Mouse (Mus musculus): ENCODE results near the gene Map4k3. TPM values are rescaled to one million over a fixed set of nuclear protein-coding genes. Genes with fewer than 3 reads are reported as not detected.
A peak's percentile ranks its signal among the peaks of the same experiment; 100 is the strongest.

Gene Map4k3
- polyA plus RNA-seq, 1 experiment from 2014 or later: 21.3 TPM

DNA sequence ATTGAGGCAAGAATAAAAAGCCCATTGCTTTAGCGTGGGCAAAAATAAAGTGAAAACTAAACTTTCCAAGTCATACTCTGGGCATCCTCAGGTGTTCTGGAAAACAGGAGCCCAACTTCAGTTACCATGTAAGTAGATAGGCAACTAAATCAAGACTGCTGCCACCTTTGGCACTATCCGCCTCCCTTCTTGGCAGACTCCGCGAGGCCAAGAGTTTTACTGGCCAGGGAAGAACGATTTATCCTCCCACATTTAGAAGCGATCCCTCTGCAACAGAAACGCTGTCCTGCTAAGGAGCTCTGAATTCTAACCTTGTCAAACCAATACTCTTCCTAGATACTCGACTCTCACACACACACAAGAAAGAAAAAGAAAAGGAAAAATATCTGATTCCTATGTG, 1.5 kb downstream of the Map4k3 start:
- WGBS: 7% methylated on average over 8 of the region's 8 CpGs
- H3K27me3 ChIP-seq: no peaks in the 10 kb centered on the region
- ATAC-seq: no peak
- H3K27ac ChIP-seq: no peak overlapping the region
- peak overlapping the region; percentile 97 for H3K9ac ChIP-seq
- H3K4me1 ChIP-seq: peaks cover 46% of the 10 kb centered on the region
- H3K4me3 ChIP-seq: peak overlapping the region; percentile 93
- H3K4me2 ChIP-seq: peak overlapping the region; percentile 82
- peaks cover 7% of the 10 kb centered on the region; the same call in 1 of the 2 replicates for H3K36me3 ChIP-seq (ENCODE audit: poor library complexity, severe bottlenecking)
- no peaks in the 10 kb centered on the region for H3K9me3 ChIP-seq (replicated peaks)

DNA sequence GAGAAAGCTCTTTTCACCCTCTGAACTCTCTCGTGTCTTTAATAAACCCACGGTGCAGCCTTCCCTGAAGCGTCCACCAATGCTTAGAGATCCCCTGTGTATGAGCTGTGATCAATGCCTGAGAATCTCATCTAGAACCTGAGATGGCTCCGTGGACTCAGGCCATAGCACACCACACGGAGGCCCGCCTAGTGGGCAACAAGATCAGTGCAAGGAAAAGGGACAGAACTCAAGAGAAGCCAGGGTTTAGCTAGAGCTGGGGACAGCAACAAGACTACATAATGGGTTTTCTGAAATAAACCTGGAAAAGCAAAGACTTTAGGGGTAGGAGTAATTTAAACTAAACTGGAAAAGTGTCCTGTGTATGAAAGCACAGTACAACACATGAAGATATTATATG, 5.2 kb downstream of the Map4k3 start:
- no peak overlapping the region for H3K4me2 ChIP-seq
- no peaks in the 10 kb centered on the region for H3K27me3 ChIP-seq
- no peaks in the 10 kb centered on the region for H3K9me3 ChIP-seq (replicated peaks)
- ATAC-seq: no peak
- H3K9ac ChIP-seq: no peak overlapping the region
- no peak overlapping the region for H3K4me3 ChIP-seq
- peaks cover 53% of the 10 kb centered on the region for H3K4me1 ChIP-seq
- WGBS: 78% methylated on average over 6 of the region's 6 CpGs
- H3K27ac ChIP-seq: no peak overlapping the region
- peaks cover 7% of the 10 kb centered on the region; the same call in 1 of the 2 replicates for H3K36me3 ChIP-seq (ENCODE audit: poor library complexity, severe bottlenecking)

DNA sequence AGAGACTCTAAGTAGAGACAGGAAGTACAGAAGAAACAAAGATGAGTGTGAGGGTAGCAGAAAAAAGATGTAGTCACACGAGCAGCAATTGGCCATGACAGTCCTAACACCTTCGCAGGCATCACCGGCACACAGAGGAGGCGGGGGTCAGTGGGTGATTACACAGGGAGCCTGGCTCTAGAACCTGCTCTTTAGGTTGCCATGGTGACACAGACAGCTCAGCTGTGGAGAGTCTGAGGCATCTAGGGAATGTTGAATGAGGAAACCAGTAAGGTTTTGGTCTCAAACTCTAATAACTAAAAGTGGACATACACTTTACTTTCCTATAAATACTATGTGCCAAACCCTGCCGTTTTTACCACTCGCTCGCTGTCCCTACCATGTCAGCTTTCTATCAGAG, 6.6 kb downstream of the Map4k3 start:
- no peaks in the 10 kb centered on the region for H3K27me3 ChIP-seq

DNA sequence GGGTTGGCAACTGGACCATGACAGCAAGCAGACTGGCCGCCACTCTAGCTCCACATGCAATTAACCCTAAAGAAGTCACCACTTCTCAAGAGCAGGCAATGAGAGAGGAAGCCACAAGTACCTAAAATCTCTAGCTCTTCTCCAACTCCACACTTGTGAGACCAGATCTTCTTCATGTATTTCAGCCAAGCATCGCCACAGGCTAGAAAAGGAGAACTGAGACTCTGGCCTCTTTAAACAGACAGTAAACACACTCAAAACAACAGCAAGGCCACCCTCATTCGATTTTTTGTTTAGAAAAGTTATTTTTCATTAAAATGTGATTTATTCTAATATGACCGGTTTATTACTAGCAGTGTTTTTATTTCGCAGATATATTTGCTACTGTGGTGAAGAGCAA, 9.0 kb downstream of the Map4k3 start:
- H3K36me3 ChIP-seq (ENCODE audit: poor library complexity, severe bottlenecking): no peaks in the 10 kb centered on the region
- H3K9me3 ChIP-seq (replicated peaks): no peaks in the 10 kb centered on the region
- no peaks in the 10 kb centered on the region for H3K27me3 ChIP-seq
- H3K4me3 ChIP-seq: no peak overlapping the region
- H3K27ac ChIP-seq: no peak overlapping the region
- H3K4me2 ChIP-seq: no peak overlapping the region
- 93% methylated on average over 5 of the region's 5 CpGs for WGBS
- no peak overlapping the region for H3K9ac ChIP-seq
- ATAC-seq: no peak
- peaks cover 40% of the 10 kb centered on the region for H3K4me1 ChIP-seq

More for the DNA sequence above, 6.6 kb downstream of the Map4k3 start:
- Histone ChIP-seq H3K4me3 (no peak overlapping the region), H3K36me3 (ENCODE audit: poor library complexity, severe bottlenecking) (peaks cover 7% of the 10 kb centered on the region; the same call in 1 of the 2 replicates), H3K9ac (no peak overlapping the region), H3K27ac (peak overlapping the region; percentile 40; the same call in 1 of the 2 replicates), H3K4me1 (peaks cover 54% of the 10 kb centered on the region), H3K9me3 (replicated peaks) (no peaks in the 10 kb centered on the region), H3K4me2 (no peak overlapping the region)
- 71% methylated on average over 7 of the region's 7 CpGs for WGBS
- ATAC-seq: peak; percentile 44; the same call in 1 of the 2 replicates

DNA sequence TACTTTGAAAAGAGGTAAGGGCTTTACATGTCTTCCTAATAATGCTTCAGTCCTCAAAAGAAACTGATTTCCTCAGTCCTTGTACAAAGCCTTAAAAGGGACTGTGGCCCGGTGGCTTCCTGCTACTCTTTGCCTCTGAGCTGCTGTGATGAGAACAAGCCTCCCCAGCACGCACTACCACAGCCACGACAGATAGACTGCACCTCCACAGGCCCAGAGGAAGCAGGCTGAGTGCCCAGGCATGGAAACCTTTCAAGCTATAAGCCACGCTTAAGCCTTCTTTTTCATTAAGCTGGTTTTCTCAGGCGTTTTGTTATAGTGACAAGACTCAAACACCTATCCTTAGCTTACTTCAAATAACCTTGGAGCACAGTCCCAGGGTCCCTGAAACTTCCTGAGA, 10.0 kb downstream of the Map4k3 start:
- Histone ChIP-seq H3K27ac (no peak overlapping the region), H3K4me3 (no peak overlapping the region), H3K27me3 (no peaks in the 10 kb centered on the region), H3K4me2 (no peak overlapping the region), H3K36me3 (ENCODE audit: poor library complexity, severe bottlenecking) (no peaks in the 10 kb centered on the region), H3K9ac (no peak overlapping the region), H3K9me3 (replicated peaks) (no peaks in the 10 kb centered on the region), H3K4me1 (peaks cover 36% of the 10 kb centered on the region)
- 71% methylated on average over 5 of the region's 5 CpGs for WGBS
- ATAC-seq: no peak

DNA sequence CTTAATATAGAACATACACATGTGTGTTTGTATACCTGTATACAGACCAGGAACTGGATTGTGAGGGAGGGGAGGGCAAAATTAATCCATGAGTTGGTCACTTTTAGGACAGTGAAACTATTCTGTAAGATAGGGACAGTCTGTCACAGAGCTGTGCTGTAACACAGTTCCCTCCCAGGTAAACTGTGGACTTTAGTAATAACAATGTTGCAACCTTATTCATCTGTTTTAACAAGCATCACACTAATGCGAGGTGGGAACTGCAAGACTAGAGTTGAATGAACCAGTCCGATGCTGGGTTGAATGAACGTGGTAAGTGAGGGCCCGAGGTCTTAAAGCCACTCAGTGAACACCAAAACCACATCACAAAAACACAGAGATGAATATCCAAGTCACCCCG, 14.7 kb downstream of the Map4k3 start:
- H3K36me3 ChIP-seq (ENCODE audit: poor library complexity, severe bottlenecking): no peaks in the 10 kb centered on the region
- no peak overlapping the region for H3K27ac ChIP-seq
- 96% methylated on average over 5 of the region's 5 CpGs for WGBS
- H3K4me1 ChIP-seq: peaks cover 51% of the 10 kb centered on the region
- no peak overlapping the region for H3K4me3 ChIP-seq
- no peak overlapping the region for H3K9ac ChIP-seq
- no peaks in the 10 kb centered on the region for H3K27me3 ChIP-seq
- H3K9me3 ChIP-seq (replicated peaks): no peaks in the 10 kb centered on the region
- no peak overlapping the region for H3K4me2 ChIP-seq
- no peak for ATAC-seq

DNA sequence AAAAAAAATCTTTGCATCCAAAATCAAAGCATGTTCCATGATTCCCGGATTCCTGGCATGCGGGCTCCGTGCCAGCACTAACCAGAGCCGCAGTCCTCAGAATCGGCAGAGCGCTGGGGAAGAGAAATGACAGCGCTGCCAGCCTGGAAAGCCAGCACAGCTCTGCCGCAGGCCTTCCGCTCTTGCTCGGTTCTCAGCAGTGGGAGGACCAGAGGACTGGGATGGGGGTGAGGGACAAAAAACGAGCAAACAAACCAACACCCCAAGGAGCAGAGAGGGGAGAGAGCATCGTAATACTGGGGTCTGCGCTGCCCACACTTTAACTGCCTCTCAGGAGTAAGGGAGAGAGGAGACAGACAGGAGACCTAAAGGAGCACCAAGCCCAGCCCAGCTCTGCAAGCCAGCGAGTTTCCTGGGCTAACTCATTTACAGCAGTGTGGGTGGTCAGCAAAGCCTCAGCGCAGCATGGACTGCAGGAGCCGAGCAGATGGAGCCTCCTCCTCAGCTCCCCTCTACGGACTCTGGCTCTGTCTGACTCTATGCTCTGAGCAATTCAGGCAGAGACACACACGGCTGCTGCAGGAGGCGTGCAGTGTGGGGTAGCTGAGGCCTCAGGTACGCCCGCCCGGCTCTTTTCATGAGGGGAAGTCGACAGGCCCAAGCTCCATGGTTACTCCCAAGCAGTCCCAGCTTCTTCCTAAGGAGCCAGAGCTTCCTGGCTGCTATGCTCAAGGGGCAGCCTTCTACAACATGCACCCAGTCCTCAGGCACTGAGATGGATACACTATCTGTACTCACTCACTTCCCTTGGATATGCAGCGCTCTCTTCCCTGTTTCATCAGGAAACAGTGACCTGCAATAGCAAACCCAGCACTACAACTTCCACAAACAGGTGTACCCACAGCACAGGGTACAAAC, 18.1 kb downstream of the Map4k3 start:
- Histone ChIP-seq H3K4me3 (peak overlapping the region; percentile 18; the same call in 1 of the 2 replicates), H3K4me1 (peaks cover 68% of the 10 kb centered on the region), H3K9ac (peak overlapping the region; percentile 59), H3K36me3 (ENCODE audit: poor library complexity, severe bottlenecking) (no peaks in the 10 kb centered on the region), H3K4me2 (peak overlapping the region; percentile 59), H3K27ac (peak overlapping the region; percentile 86), H3K9me3 (replicated peaks) (no peaks in the 10 kb centered on the region), H3K27me3 (no peaks in the 10 kb centered on the region)
- WGBS: 12% methylated on average over 24 of the region's 24 CpGs
- ATAC-seq: peak; percentile 87

DNA sequence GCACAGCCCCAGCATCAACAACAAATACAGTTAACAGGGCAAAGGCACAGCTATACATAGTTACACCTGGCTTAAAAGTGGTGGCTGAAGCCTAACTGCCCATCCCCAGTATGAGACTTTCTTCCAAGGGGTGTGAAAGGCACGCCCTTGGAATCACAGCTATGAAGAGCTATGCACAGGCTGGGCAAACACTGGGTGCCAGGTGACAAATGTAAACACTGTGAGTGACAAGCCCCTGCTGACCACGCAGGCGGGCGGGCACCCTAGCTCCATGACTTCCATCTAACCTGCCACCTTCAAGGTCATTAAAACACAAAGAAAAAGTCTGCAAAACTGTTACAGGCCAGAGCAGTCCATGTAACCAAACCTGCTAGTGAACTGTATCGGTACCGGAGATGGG, 19.5 kb downstream of the Map4k3 start:
- no peak overlapping the region for H3K27ac ChIP-seq
- no peaks in the 10 kb centered on the region for H3K27me3 ChIP-seq
- H3K9ac ChIP-seq: no peak overlapping the region
- 93% methylated on average over 6 of the region's 6 CpGs for WGBS
- peaks cover 76% of the 10 kb centered on the region for H3K4me1 ChIP-seq
- H3K9me3 ChIP-seq (replicated peaks): no peaks in the 10 kb centered on the region
- H3K4me2 ChIP-seq: no peak overlapping the region
- no peak for ATAC-seq
- H3K4me3 ChIP-seq: no peak overlapping the region
- no peaks in the 10 kb centered on the region for H3K36me3 ChIP-seq (ENCODE audit: poor library complexity, severe bottlenecking)

DNA sequence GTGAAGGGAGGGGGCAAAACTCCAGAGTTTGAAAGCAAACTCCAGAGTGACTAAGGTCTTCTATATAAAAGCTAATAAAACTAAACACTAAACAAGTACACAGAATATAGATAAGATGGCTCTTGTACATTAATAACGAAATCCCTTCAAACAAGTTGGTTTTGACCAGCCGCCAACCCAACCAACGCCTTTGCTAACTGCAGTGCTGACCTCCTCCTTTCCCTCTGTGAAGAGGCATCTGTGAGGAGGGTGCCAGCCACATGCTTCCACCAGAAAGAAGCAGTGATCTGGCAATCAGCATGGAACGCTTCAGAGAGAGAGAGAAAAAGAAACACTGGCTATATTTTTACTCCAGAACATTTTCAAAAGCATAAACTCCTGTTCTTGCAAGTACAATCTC, 21.1 kb downstream of the Map4k3 start:
- WGBS: 81% methylated on average over 4 of the region's 4 CpGs
- no peaks in the 10 kb centered on the region for H3K27me3 ChIP-seq
- H3K4me3 ChIP-seq: no peak overlapping the region
- H3K36me3 ChIP-seq (ENCODE audit: poor library complexity, severe bottlenecking): no peaks in the 10 kb centered on the region
- no peak for ATAC-seq
- no peak overlapping the region for H3K9ac ChIP-seq
- H3K4me2 ChIP-seq: no peak overlapping the region
- H3K9me3 ChIP-seq (replicated peaks): no peaks in the 10 kb centered on the region
- peaks cover 77% of the 10 kb centered on the region for H3K4me1 ChIP-seq
- H3K27ac ChIP-seq: no peak overlapping the region

DNA sequence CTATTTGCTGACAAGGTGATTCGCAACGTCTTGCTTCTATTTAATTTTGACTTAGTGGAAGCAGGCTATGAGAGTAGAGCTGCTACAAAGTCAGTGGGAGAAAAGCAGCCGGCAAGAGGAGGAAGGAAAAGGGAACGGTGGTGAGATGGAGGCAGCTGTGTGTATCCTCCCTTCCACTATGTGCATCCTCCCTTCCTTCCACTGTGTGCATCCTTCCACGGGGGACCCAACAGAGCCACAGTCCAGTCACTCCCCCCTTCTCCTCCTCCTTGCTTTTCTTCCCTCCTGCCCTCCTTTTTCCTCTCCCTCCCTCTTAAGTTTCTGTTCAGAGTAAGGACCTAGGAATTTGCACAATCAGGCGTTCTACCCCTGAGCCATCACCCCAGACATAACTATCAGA, 21.7 kb downstream of the Map4k3 start:
- H3K36me3 ChIP-seq (ENCODE audit: poor library complexity, severe bottlenecking): no peaks in the 10 kb centered on the region
- no peak overlapping the region for H3K4me2 ChIP-seq
- H3K27ac ChIP-seq: no peak overlapping the region
- no peaks in the 10 kb centered on the region for H3K9me3 ChIP-seq (replicated peaks)
- no peaks in the 10 kb centered on the region for H3K27me3 ChIP-seq
- H3K4me3 ChIP-seq: no peak overlapping the region
- no peak overlapping the region for H3K9ac ChIP-seq
- 78% methylated on average over 6 of the region's 6 CpGs for WGBS
- no peak for ATAC-seq
- peaks cover 76% of the 10 kb centered on the region for H3K4me1 ChIP-seq

DNA sequence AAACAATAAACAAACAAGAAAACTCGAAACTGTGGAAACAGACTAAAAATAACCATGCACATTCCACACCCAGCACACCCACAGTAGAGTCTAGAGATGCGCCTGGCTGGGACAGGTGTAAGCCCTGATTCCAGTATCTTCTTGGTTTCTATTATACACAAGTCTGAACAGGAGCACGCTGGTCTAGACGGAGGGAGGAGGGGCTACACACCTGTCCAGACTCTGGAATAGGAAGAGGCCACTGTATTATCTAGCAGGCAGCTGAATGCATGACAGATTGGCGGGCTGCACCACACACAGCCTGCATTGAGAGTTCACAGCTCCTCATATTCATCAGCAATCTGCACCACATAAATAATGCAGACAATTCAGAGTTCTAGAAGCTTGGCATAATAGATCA, 26.6 kb downstream of the Map4k3 start:
- no peak overlapping the region for H3K27ac ChIP-seq
- H3K9me3 ChIP-seq (replicated peaks): no peaks in the 10 kb centered on the region
- no peak overlapping the region for H3K4me3 ChIP-seq
- H3K36me3 ChIP-seq (ENCODE audit: poor library complexity, severe bottlenecking): no peaks in the 10 kb centered on the region
- WGBS: 80% methylated on average over 5 of the region's 5 CpGs
- H3K27me3 ChIP-seq: no peaks in the 10 kb centered on the region
- no peak overlapping the region for H3K4me2 ChIP-seq
- ATAC-seq: peak; percentile 39; the same call in 1 of the 2 replicates
- peaks cover 57% of the 10 kb centered on the region for H3K4me1 ChIP-seq
- no peak overlapping the region for H3K9ac ChIP-seq

DNA sequence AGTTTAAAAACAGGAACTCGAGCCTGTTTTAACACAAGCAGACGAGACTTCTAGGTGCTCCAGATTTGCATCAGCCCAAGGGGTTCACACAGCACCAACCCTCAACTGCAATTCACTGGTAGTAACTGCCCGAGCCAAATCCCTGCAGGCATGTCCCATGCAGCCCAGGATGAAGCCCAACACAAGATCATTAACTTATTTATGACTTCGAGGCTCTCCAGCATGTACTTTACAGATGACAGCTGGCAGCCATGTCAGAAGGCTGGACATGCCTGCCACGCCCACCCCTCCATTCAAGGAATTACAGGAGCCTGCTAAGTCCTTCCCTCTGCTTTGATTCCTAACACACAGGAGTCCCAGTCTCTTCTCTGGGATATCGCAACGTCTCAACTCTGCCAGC, 29.4 kb downstream of the Map4k3 start:
- no peak overlapping the region for H3K4me2 ChIP-seq

More for the DNA sequence above, 29.4 kb downstream of the Map4k3 start:
- WGBS: 71% methylated on average over 7 of the region's 7 CpGs
- no peak overlapping the region for H3K4me3 ChIP-seq
- peak; percentile 34; the same call in 1 of the 2 replicates for ATAC-seq
- no peaks in the 10 kb centered on the region for H3K9me3 ChIP-seq (replicated peaks)
- H3K36me3 ChIP-seq (ENCODE audit: poor library complexity, severe bottlenecking): no peaks in the 10 kb centered on the region
- H3K9ac ChIP-seq: no peak overlapping the region
- H3K4me1 ChIP-seq: peaks cover 38% of the 10 kb centered on the region
- no peaks in the 10 kb centered on the region for H3K27me3 ChIP-seq
- peak overlapping the region; percentile 31; the same call in 1 of the 2 replicates for H3K27ac ChIP-seq

Measured in forebrain, embryonic 13.5 days (tissue).